Mouse (Mus musculus) ES-E14 (cell line): ENCODE measurements around the gene Tax1bp3.

ENCODE experiments used
- CHD2 ChIP-seq: IDR thresholded peaks from 2 replicates; pipeline ENCODE4 v1.6.1; 2014; ENCODE audit warnings: mild to moderate bottlenecking, low read depth, low read length, inconsistent platforms
- HCFC1 ChIP-seq: IDR thresholded peaks from 2 replicates; pipeline ENCODE4 v1.6.1; 2012; ENCODE audit warnings: low read length, inconsistent platforms, borderline replicate concordance; ENCODE audit not compliant: insufficient read depth
- MAFK ChIP-seq: IDR thresholded peaks from 2 replicates; pipeline ENCODE4 v1.6.1; 2014; ENCODE audit warnings: mild to moderate bottlenecking, low read depth, low read length, inconsistent platforms; ENCODE audit not compliant: insufficient read depth
- ZC3H11A ChIP-seq: IDR thresholded peaks from 2 replicates; pipeline ENCODE4 v1.6.1; 2012; ENCODE audit warnings: low read depth, mild to moderate bottlenecking, inconsistent platforms, low read length, borderline replicate concordance

GRCm38 (mm10) chr11:73177895-73178294, 1.0 kb downstream of the Tax1bp3 start:
- TF ChIP-seq ZC3H11A = no peak
- TF ChIP-seq HCFC1 = no peak
- TF ChIP-seq CHD2 = no peak
- no peak for TF ChIP-seq MAFK
